Mouse (Mus musculus) brain, embryonic 14.5 days (tissue): Measurements from ENCODE around the gene Tex261.

ENCODE experiments used
- CTCF ChIP-seq: fragments of 200-500 bp; IDR thresholded peaks from 2 replicates; pipeline ENCODE4 v1.5.1; 2012; ENCODE audit warnings: inconsistent platforms, mild to moderate bottlenecking, moderate library complexity, borderline replicate concordance; ENCODE audit not compliant: insufficient read depth, insufficient read length; ENCODE audit errors: extremely low read depth
- POLR2A ChIP-seq: fragments of 200-500 bp; IDR thresholded peaks from 2 replicates; pipeline ENCODE4 v1.6.1; 2012; ENCODE audit warnings: mild to moderate bottlenecking, inconsistent platforms, borderline replicate concordance; ENCODE audit not compliant: poor library complexity, insufficient read depth, insufficient read length, severe bottlenecking; ENCODE audit errors: extremely low read depth

- no peak for TF ChIP-seq CTCF
- TF ChIP-seq POLR2A, result no peak
Observed at GRCm38 (mm10) chr6:83778306-83778705, 2.7 kb upstream of the Tex261 start.
